Mouse (Mus musculus) spleen, adult 18-20 months (tissue): ENCODE results near the gene Mast4.

Source experiments
- DNase-seq, 2 experiments: peaks; one replicate each; pipeline ENCODE4 v3.0.0; 2022; ENCODE audit warnings: mixed read lengths in 2 of 2

Gene Mast4

GRCm38 (mm10) chr13:103115116-103115515, 219.2 kb downstream of the Mast4 start:
- no peak for DNase-seq

GRCm38 (mm10) chr13:103114274-103114673, 220.0 kb downstream of the Mast4 start:
- no peak for DNase-seq

- DNase-seq = peak in 1 of 2 experiments; percentile 51
Observed at GRCm38 (mm10) chr13:103109872-103110271, 224.4 kb downstream of the Mast4 start.

GRCm38 (mm10) chr13:103107362-103107761, 226.9 kb downstream of the Mast4 start:
- DNase-seq = no peak

- no peak for DNase-seq
Observed at GRCm38 (mm10) chr13:103102598-103102997, 231.7 kb downstream of the Mast4 start.

- peak in 1 of 2 experiments; percentile 8 for DNase-seq
Observed at GRCm38 (mm10) chr13:103096346-103097150, 237.7 kb downstream of the Mast4 start.

GRCm38 (mm10) chr13:103095491-103095890, 238.8 kb downstream of the Mast4 start:
- DNase-seq = no peak

GRCm38 (mm10) chr13:103094595-103094994, 239.7 kb downstream of the Mast4 start:
- no peak for DNase-seq

- DNase-seq = no peak
Observed at GRCm38 (mm10) chr13:103093713-103094112, 240.6 kb downstream of the Mast4 start.

- no peak for DNase-seq
Observed at GRCm38 (mm10) chr13:103085540-103086121, 248.7 kb downstream of the Mast4 start.

- no peak for DNase-seq
Observed at GRCm38 (mm10) chr13:103082891-103083290, 251.4 kb downstream of the Mast4 start.

GRCm38 (mm10) chr13:103079806-103080205, 254.5 kb downstream of the Mast4 start:
- DNase-seq = no peak

- DNase-seq = no peak
Observed at GRCm38 (mm10) chr13:103078815-103079214, 255.5 kb downstream of the Mast4 start.

GRCm38 (mm10) chr13:103073461-103073860, 260.8 kb downstream of the Mast4 start:
- DNase-seq = no peak

GRCm38 (mm10) chr13:103071783-103072182, 262.5 kb downstream of the Mast4 start:
- no peak for DNase-seq

GRCm38 (mm10) chr13:103067581-103068166, 266.6 kb downstream of the Mast4 start:
- DNase-seq = no peak

- DNase-seq = no peak
Observed at GRCm38 (mm10) chr13:103065437-103065836, 268.9 kb downstream of the Mast4 start.

GRCm38 (mm10) chr13:103061680-103062079, 272.6 kb downstream of the Mast4 start:
- no peak for DNase-seq

GRCm38 (mm10) chr13:103059995-103060652, 274.2 kb downstream of the Mast4 start:
- DNase-seq = no peak

GRCm38 (mm10) chr13:103056451-103056850, 277.8 kb downstream of the Mast4 start:
- DNase-seq = no peak

GRCm38 (mm10) chr13:103052661-103053060, 281.6 kb downstream of the Mast4 start:
- no peak for DNase-seq

GRCm38 (mm10) chr13:103048954-103049353, 285.3 kb downstream of the Mast4 start:
- no peak for DNase-seq

GRCm38 (mm10) chr13:103043692-103044091, 290.6 kb downstream of the Mast4 start:
- DNase-seq = no peak
